Mouse (Mus musculus): Measurements from ENCODE around the gene Gm21704.
"Not testable (repeated sequence)": the region's sequence is repeated elsewhere in the genome, so short reads cannot be mapped to it uniquely, and the experiment has no call there.

Gm21704 gene

DNA sequence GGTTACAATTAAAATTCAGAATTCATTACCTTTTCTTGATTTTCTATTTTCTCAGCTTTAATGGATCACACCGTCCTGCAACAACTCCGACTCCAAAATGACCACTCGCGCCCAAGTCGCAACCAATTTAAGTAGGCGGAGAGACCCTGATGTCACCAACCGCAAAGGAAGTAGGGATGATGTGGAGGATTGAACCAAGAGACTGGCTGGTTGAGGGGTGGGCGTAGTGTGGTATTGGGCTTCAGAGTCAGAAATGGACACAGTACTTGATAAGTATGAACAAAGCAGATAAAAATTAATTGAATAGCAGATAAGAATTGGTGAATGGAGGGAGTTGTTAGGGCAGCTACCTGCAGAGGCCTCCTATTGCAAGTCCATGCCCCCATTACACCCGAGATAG is at the start of gene Gm21704, which contains the start of gene Gm21708:
Gene Gm21704 (minus strand): TSS at position 101 of the 400 bp plus-strand sequence.
Gene Gm21708 (minus strand): TSS at position 101 of the 400 bp plus-strand sequence.
- not testable (repeated sequence) for DNase-seq

DNA sequence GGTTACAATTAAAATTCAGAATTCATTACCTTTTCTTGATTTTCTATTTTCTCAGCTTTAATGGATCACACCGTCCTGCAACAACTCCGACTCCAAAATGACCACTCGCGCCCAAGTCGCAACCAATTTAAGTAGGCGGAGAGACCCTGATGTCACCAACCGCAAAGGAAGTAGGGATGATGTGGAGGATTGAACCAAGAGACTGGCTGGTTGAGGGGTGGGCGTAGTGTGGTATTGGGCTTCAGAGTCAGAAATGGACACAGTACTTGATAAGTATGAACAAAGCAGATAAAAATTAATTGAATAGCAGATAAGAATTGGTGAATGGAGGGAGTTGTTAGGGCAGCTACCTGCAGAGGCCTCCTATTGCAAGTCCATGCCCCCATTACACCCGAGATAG is 64.7 kb downstream of the Gm21704 start, which contains the start of gene Gm21693:
Gene Gm21693 (minus strand): TSS at position 101 of the 400 bp plus-strand sequence.
- DNase-seq, result not testable (repeated sequence)

GRCm38 (mm10) chrY:3340661-3341060 is 69.3 kb downstream of the Gm21704 start:
- DNase-seq, result peak; percentile 0 to 2

Measured in lung, adult 18-20 months (tissue).